Mouse (Mus musculus) embryo, embryonic 11 days (tissue): ENCODE measurements at regions not wholly inside any gene's neighbourhood (a gene's known extent, or its start where the extent isn't known, plus 50 kb on each side); places are given as distances from the start of the nearest gene placed in this dataset.
A peak's percentile ranks its signal among the peaks of the same experiment; 100 is the strongest.

Experiments used
- DNase-seq: peaks from one replicate; pipeline ENCODE4 v3.0.0-alpha.2; 2015

DNA sequence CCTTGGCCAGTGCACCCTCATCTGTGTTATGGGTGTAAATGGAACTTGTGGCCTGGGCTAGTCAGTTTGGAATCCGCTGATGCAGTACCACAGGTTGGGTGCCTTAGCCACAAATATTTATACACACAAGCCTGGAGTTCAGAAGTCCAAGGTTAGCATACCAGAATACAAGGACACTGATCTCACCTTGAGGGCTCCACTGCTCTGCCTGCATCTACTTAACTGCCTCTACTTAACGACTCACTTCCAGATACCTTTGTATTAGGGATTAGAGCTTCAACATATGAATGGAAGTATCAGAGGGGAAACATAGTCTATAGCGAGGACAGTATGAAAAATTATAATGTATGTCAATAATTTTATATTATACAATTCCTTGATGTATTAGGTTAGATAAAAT is 57.5 kb downstream of the Tmem174 start:
- DNase-seq: no peak

DNA sequence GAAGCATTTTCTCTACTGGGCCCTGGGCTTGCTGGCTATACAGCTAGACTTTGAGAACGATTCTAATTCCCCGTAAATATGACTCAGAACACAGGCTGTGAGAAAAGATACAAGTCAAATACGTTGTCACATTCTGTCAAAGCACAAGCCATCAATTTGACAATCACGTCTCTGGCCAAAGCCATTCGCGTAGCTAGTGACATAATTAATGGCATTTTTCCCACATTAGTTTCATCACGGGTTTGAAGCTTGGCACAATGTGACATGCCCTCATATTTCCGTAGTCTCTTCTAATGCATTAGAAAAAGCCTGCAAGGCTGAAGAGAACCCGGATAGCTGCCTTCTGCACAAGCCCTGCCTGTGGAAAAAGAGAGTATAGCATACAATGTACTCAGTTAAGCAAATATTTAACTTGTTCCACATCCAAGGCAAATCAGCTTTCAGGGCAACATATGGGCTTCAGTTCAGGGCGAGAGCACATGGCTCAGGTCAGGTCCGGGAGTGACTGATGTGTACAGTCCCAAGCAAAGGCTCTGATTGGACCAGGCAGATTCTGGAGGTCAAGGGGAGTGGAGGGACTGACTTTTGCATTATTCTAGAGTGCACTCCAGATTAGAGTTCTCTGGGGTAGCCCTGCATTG is 58.7 kb downstream of the Tmem174 start:
- DNase-seq: no peak

DNA sequence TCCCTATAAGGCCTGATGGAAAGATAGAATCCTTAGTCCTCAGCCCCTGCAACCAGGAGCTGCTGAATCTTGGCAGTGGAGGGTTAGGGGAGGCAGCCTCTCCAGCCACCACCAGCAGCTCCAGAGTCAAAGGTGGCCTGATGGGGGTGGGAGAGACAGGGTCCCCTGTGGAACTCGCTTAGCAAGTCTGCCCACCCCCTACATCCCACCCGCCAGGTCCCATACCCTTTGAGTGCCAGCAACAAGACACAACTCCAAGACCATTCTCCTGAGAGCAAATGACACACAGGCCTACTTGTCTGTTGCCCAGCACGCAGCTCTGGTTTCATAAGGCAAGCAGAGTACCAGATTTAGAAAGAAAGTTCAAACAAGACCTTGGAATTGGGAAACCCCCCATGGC is 61.1 kb downstream of the Tmem174 start:
- DNase-seq: no peak

DNA sequence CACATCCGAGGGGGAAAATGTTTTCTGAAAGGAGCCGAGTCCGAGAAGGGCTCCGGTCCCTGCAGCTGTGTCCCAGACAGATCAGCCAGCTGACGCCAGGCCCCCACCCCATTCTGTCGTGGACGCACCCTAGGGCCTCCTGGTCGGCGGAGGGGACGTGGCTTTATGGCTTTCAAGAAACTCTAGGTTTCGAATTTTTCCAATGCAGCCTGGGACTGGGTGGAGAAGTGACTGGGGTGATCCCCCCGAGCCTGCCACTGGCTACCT is 63.2 kb downstream of the Tmem174 start:
- DNase-seq: no peak

DNA sequence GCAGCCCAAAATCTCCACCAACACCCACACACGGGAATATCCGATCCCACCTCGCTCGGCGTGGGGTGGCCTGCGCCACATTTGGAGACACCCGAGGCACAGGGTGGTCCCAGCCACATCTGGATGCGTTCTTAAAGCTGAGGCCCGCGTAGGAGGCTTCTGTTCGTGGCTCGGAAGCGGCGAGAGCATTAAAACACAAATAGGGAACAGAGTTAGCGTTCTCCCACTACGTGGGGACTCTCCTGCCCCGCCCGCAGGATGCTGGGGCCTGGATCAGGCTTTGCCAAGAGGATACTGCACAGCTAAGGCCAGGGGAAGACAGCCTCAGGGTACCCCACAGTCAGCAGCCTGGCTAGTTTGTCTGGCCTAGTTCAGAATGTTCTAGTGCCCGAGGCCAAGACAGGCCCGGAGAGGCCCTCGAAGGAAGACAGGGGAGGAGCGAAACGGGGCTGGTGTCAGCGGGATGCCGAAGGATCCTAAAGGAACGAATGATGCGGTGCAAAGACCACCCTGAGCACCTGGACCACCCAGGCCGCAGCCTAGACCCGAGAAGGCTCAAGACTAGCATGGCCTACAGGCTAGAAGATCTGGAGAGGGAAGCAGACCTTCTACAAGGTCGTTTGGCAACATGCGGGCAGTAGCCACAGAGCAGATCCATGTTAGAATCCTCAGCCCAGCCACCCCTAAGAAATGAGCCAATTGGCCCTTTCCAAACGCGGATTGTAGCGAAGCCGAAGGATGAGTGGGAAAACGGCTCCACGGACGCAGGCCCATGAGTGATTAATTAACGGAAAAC is 63.8 kb downstream of the Tmem174 start:
- DNase-seq: no peak

DNA sequence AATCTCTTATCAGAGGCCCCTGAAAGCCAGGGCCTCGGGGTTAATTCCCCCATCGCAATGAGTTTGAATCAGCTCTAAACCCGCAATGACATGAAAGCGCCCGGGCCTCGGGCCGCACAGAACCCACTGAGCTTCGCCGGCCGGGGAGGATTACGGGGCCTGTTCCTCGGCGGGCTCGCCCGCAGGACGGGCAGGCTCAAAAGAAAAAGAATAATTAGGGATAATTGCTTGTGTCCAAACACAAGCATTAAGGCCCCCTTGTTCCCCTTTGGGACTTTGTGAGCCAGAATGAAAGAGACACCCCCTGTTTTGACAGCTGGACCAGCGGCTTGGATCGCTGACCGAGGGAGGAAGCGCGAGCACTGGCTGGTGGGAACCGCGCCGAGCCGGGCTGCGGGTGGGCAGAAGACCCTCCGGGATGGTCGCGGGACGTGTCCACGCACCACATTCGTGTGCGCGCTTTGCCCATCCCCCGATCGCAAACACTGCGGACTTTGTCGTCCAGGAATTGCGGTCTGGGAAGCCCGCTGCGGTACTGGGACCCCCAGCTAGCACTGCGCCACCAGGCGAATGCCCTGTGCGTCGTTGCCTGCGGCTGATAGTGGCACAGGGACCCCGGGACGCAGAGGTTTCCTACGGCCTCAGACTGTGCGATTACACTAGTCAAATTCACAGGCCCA is 64.5 kb downstream of the Tmem174 start:
- peak; percentile 81 for DNase-seq

DNA sequence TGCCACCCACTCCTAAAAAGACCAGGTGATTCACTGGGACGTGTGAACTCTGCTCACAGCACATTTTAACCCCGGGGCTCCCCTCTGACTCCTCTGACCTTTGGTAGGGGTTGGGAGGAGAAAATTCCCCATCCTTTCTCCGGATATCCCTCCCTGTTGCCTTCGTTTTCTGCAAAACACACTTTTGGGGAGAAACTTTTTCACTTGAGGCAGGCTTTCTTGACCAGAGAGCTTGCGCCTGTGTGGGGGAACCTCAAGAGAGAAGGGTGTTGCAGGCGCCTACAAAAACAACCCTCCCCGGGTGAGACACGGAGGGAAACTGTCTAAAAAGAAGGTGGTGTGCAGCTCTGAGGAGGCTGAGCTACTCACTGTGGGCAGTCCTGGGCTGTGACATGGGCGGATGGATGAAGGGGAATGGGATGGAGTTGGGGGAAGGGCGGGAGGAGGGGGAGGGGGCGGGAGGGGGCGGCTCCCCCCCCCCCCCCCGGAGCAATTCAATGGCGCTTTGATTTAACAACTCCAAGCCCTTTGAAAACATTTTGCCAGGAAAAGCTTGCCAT is 65.1 kb downstream of the Tmem174 start:
- DNase-seq: no peak

DNA sequence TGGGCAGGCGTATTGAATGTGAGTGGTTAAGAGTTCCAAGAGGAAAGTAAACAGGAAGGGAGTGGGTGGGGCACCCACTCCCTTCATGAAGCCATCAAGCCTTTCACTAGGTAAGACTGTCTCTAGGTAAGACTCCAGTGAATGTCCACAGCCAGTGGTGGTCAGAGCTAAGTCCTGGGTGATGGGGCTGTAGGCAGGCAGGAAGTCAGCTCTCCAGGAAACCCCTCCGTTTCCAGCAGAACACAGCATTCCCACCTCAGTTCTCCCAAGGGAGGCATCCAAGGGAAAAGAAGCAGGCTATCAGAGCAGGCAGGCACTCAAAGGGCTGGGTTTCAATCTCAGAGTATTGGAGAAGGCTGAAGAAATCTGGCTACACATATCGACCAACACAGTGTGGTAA is 66.2 kb downstream of the Tmem174 start:
- no peak for DNase-seq

DNA sequence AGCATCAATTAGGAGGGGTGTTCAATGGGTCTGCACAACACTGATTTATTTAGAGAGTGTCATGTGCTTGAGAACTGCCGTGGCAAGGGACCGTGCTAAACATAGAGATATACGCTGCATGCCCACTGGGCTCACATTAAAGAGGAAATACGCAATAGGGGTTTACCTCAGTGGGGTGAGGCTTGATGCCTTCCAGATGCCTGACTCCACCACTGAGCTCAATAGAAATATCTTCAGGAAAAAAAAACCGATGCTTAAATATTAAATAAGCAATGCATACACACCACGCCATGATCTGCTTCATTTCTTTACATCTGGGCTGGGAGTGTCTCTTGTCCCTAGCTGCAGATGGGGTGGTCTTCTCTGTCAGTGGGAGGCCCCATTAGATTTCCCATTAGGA is 63.9 kb upstream of the Gm10320 start:
- no peak for DNase-seq

DNA sequence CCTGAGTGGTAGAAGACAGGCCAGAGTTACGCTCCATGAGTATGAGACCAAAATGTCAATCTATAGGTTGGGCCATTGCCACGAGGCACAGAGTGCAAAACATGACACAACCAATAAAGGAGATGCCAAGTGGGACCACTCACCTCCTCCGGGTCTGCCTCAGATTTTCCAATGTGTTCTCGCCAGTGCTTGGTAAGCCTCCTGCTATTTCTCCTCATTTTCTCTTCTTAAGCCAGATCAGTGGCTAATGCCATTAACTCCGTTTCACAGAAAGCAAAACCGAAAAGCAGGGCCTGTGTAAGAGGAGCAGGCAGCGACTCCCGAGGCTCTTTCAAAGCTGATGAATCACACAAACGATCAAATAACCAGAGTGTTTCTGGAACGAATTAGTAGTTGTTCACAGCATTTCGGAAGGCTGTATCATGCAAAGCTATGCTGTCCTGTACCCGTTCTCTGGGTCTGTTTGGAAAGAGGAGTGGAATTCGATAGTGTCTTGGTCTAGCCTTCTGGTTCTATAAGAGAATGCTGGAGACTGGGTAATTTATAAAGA is 59.7 kb upstream of the Gm10320 start:
- DNase-seq: no peak

DNA sequence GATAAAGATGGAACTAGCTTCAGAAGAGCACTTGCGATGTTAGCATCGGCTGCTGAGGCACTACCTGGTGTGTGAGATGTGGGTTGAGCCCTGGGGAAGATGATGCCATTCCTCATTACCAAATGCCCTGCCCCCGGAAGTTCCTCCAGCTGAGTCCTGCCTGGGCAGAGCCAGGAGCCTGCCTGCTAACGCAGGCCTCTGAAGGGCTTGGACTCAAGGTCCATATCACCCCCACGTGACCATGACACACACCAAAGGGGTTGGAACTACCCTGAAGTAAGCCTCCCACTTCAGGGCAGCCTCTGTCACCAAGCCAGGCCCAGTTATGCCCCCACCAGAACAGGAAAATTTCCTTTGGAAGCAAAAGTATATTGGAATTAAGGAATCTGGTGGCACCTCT is 55.4 kb upstream of the Gm10320 start:
- DNase-seq: no peak

DNA sequence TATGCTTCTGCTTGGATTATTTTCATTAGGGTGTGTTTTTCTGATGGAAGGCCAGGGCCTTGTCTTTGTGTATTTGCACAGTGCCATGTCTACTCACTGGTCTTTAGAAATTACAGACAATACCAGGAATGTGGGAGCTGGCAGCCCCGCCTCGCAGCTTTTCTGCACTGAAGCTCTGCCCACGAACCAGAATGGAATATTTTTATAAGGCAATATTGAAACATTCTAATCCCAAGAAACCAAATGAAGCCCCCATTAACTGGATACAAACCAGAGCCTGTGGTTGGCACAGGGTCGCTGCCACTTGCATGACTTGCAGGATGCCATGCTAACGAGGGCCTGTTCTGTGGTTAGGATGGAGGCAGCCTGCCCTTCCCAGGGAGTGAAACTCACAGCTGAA is 54.3 kb upstream of the Gm10320 start:
- DNase-seq: no peak

DNA sequence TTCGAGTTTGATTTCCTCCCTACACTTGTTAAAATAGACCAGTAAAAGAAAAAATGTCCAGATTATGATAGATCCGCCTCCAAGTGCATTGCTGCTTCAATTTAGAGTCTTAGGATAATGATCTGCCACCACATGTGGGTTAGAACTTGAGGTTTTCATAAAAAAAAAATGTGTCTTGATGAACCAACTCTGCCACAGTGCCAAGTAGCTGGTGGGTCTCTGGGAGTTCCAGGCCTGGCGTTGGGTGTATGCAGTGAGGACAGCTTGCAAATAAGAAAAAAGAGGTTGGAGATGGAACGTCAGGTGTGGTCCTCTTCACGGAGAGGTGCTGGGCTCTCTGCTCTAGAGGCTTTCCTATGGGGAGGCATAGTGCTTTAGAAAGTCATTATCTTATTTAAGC is 53.6 kb upstream of the Gm10320 start:
- DNase-seq: no peak

DNA sequence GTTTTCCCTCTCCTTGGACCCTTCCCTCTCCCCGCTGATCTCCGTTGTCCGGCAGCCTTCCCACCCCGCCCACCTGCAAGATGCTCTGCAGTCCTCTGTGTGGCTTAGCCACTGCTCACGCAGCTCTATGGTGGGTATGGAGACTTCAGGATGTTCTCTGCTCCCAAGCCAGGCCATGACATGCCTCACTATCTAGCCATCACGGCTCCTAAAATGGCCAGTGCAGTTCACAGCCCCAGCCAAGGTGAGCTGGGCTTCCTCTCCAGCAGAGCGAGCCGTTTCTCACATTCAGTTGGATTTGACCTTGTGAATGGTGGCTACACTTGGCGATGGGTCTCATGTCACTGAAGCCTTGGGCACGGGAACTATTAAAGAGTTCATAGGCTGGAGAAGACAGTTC is 52.2 kb upstream of the Gm10320 start:
- DNase-seq: no peak
